Mouse (Mus musculus) lung, embryonic 15.5 days (tissue): Measurements from ENCODE around the gene Usp54. TPM values are rescaled to one million over a fixed set of nuclear protein-coding genes. Genes with fewer than 3 reads are reported as not detected.

Experiments used
- ATAC-seq: fragments of 200-750 bp; cut with Nextera tagmentation; 2 replicates; pipeline ENCODE4 v1.8.0; 2017; ENCODE audit warnings: moderate number of reproducible peaks, borderline replicate concordance; ENCODE audit not compliant: low FRiP score, low TSS enrichment; ENCODE audit errors: extremely low read depth
- H3K27ac ChIP-seq: fragments of 300-500 bp; sonication (generic); 2 replicates; pipeline ENCODE4 v1.5.1; 2015; ENCODE audit warnings: moderate library complexity, mild to moderate bottlenecking, inconsistent platforms
- H3K27me3 ChIP-seq: fragments of 300-500 bp; sonication (generic); 2 replicates; pipeline ENCODE4 v1.6.1; 2015; ENCODE audit warnings: inconsistent platforms
- H3K36me3 ChIP-seq: fragments of 300-500 bp; sonication (generic); 2 replicates; pipeline ENCODE4 v1.6.1; 2015; ENCODE audit warnings: inconsistent platforms
- H3K4me1 ChIP-seq: fragments of 300-500 bp; sonication (generic); 2 replicates; pipeline ENCODE4 v1.6.1; 2015; ENCODE audit warnings: inconsistent platforms
- H3K4me2 ChIP-seq: fragments of 300-500 bp; sonication (generic); 2 replicates; pipeline ENCODE4 v1.6.1; 2015; ENCODE audit warnings: inconsistent platforms, mild to moderate bottlenecking, moderate library complexity
- H3K4me3 ChIP-seq: fragments of 300-500 bp; sonication (generic); 2 replicates; pipeline ENCODE4 v1.5.1; 2015; ENCODE audit warnings: mild to moderate bottlenecking, inconsistent platforms
- H3K9ac ChIP-seq: fragments of 300-500 bp; sonication (generic); 2 replicates; pipeline ENCODE4 v1.6.1; 2015; ENCODE audit warnings: inconsistent platforms
- H3K9me3 ChIP-seq: fragments of 300-500 bp; sonication (generic); 2 replicates; pipeline ENCODE4 v1.6.1; 2016; ENCODE audit warnings: inconsistent platforms
- WGBS: fragments of 180-500 bp; shearing (Covaris S2); methylation state at CpG from one replicate; pipeline ENCODE4 v1.1.7; 2015; 5-methylcytosine and 5-hydroxymethylcytosine counted together
- polyA plus RNA-seq: library from polyadenylated mRNA; unstranded; fragments of >200 nt; fragmentation: Nextera tagmentation; extraction: Ambion mirVana; gene quantifications from 2 replicates; pipeline ENCODE4 v1.2.1, GENCODE M21; 2015

The Usp54 gene
- 7.0 and 7.6 TPM in 2 replicates for polyA plus RNA-seq

- peak within 1 kb of the TSS; percentile 91 for H3K9ac ChIP-seq
- WGBS: under 1% methylated on average over 72 of the region's 73 CpGs
- H3K4me1 ChIP-seq: peaks cover 10% of the 10 kb centered on the region; the same call in 1 of the 2 replicates
- H3K9me3 ChIP-seq: no peaks in the 10 kb centered on the region
- H3K4me3 ChIP-seq: peak within 1 kb of the TSS; percentile 79
- peak within 1 kb of the TSS; percentile 93 for H3K27ac ChIP-seq
- peak; percentile 96 for ATAC-seq
- H3K27me3 ChIP-seq: no peaks in the 10 kb centered on the region
- peak within 1 kb of the TSS; percentile 74 for H3K4me2 ChIP-seq
- H3K36me3 ChIP-seq: no peaks in the 10 kb centered on the region
Measured at GRCm38 (mm10) chr14:20640644-20641437, at the start of gene Usp54. TSS of gene Usp54 (minus strand) at chr14:20641063.

GRCm38 (mm10) chr14:20689009-20689408, 48.1 kb upstream of the Usp54 start:
- no peaks in the 10 kb centered on the region for H3K9me3 ChIP-seq
- 78% methylated on average over 2 of the region's 2 CpGs for WGBS
- no peaks in the 10 kb centered on the region for H3K27me3 ChIP-seq
- peaks cover 2% of the 10 kb centered on the region for H3K4me1 ChIP-seq
- ATAC-seq: no peak
- H3K27ac ChIP-seq: no peak overlapping the region
- H3K36me3 ChIP-seq: peaks cover 98% of the 10 kb centered on the region
- no peak overlapping the region for H3K4me3 ChIP-seq
- no peak overlapping the region for H3K9ac ChIP-seq
- no peak overlapping the region for H3K4me2 ChIP-seq

GRCm38 (mm10) chr14:20686576-20686975, 45.7 kb upstream of the Usp54 start:
- Histone ChIP-seq H3K9me3 (no peaks in the 10 kb centered on the region), H3K27me3 (no peaks in the 10 kb centered on the region)
- WGBS: 95% methylated on average over 3 of the region's 3 CpGs

GRCm38 (mm10) chr14:20682498-20682897, 41.6 kb upstream of the Usp54 start:
- Histone ChIP-seq H3K4me1 (no peaks in the 10 kb centered on the region), H3K36me3 (peaks cover 100% of the 10 kb centered on the region), H3K27me3 (no peaks in the 10 kb centered on the region), H3K27ac (no peak overlapping the region), H3K9ac (no peak overlapping the region), H3K4me3 (no peak overlapping the region), H3K4me2 (no peak overlapping the region), H3K9me3 (no peaks in the 10 kb centered on the region)
- no peak for ATAC-seq
- 64% methylated on average over 3 of the region's 3 CpGs for WGBS

More at GRCm38 (mm10) chr14:20686576-20686975, 45.7 kb upstream of the Usp54 start:
- H3K36me3 ChIP-seq: peaks cover 98% of the 10 kb centered on the region
- H3K4me3 ChIP-seq: no peak overlapping the region
- H3K27ac ChIP-seq: no peak overlapping the region
- ATAC-seq: no peak
- no peak overlapping the region for H3K4me2 ChIP-seq
- no peak overlapping the region for H3K9ac ChIP-seq
- H3K4me1 ChIP-seq: no peaks in the 10 kb centered on the region

GRCm38 (mm10) chr14:20681742-20682141, 40.9 kb upstream of the Usp54 start:
- no peaks in the 10 kb centered on the region for H3K27me3 ChIP-seq
- H3K4me2 ChIP-seq: no peak overlapping the region
- WGBS: 79% methylated on average over 2 of the region's 2 CpGs
- no peak overlapping the region for H3K4me3 ChIP-seq
- H3K27ac ChIP-seq: no peak overlapping the region
- no peaks in the 10 kb centered on the region for H3K9me3 ChIP-seq
- no peak for ATAC-seq
- no peak overlapping the region for H3K9ac ChIP-seq
- no peaks in the 10 kb centered on the region for H3K4me1 ChIP-seq
- H3K36me3 ChIP-seq: peaks cover 99% of the 10 kb centered on the region

GRCm38 (mm10) chr14:20677906-20678305, 37.0 kb upstream of the Usp54 start:
- Histone ChIP-seq H3K27me3 (no peaks in the 10 kb centered on the region), H3K4me2 (no peak overlapping the region), H3K4me3 (no peak overlapping the region), H3K9me3 (no peaks in the 10 kb centered on the region), H3K4me1 (peaks cover 14% of the 10 kb centered on the region), H3K36me3 (peaks cover 71% of the 10 kb centered on the region), H3K9ac (no peak overlapping the region), H3K27ac (no peak overlapping the region)
- 92% methylated on average over 4 of the region's 4 CpGs for WGBS
- no peak for ATAC-seq

- Histone ChIP-seq H3K4me3 (peak within 1 kb of the TSS; percentile 81), H3K27ac (peak within 1 kb of the TSS; percentile 98), H3K36me3 (peaks cover 34% of the 10 kb centered on the region), H3K27me3 (no peaks in the 10 kb centered on the region; the same call in 1 of the 2 replicates), H3K9ac (peak within 1 kb of the TSS; percentile 80), H3K9me3 (no peaks in the 10 kb centered on the region), H3K4me1 (peaks cover 14% of the 10 kb centered on the region), H3K4me2 (peak within 1 kb of the TSS; percentile 79)
- peak; percentile 97 for ATAC-seq
- 3% methylated on average over 43 of the region's 43 CpGs for WGBS
Measured at GRCm38 (mm10) chr14:20674064-20674833, 33.4 kb upstream of the Usp54 start, which contains the start of gene Sec24c. TSS of gene Sec24c (plus strand) at chr14:20674308.

GRCm38 (mm10) chr14:20673735-20674063, 32.8 kb upstream of the Usp54 start:
- peak overlapping the region; percentile 98 for H3K27ac ChIP-seq
- H3K9ac ChIP-seq: peak overlapping the region; percentile 33

GRCm38 (mm10) chr14:20672990-20673389, 32.1 kb upstream of the Usp54 start:
- Histone ChIP-seq H3K27me3 (peaks cover 6% of the 10 kb centered on the region; the same call in 1 of the 2 replicates), H3K9ac (no peak overlapping the region), H3K27ac (no peak overlapping the region), H3K4me3 (no peak overlapping the region), H3K4me2 (peak overlapping the region; percentile 75), H3K36me3 (peaks cover 22% of the 10 kb centered on the region), H3K4me1 (peaks cover 14% of the 10 kb centered on the region), H3K9me3 (no peaks in the 10 kb centered on the region)
- 94% methylated on average over 2 of the region's 2 CpGs for WGBS
- no peak for ATAC-seq

More at GRCm38 (mm10) chr14:20673735-20674063, 32.8 kb upstream of the Usp54 start:
- Histone ChIP-seq H3K4me3 (peak overlapping the region; percentile 81), H3K4me1 (peaks cover 14% of the 10 kb centered on the region), H3K36me3 (peaks cover 29% of the 10 kb centered on the region), H3K27me3 (peaks cover 5% of the 10 kb centered on the region; the same call in 1 of the 2 replicates), H3K4me2 (peak overlapping the region; percentile 75), H3K9me3 (no peaks in the 10 kb centered on the region)
- 7% methylated on average over 13 of the region's 13 CpGs for WGBS
- peak; percentile 58; the same call in 1 of the 2 replicates for ATAC-seq

- ATAC-seq: no peak
- Histone ChIP-seq H3K9me3 (no peaks in the 10 kb centered on the region), H3K4me2 (no peak within 1 kb of the TSS), H3K36me3 (no peaks in the 10 kb centered on the region), H3K27ac (no peak within 1 kb of the TSS), H3K4me1 (no peaks in the 10 kb centered on the region), H3K4me3 (no peak within 1 kb of the TSS), H3K9ac (no peak within 1 kb of the TSS), H3K27me3 (peaks cover 11% of the 10 kb centered on the region; the same call in 1 of the 2 replicates)
- WGBS: 77% methylated on average over 8 of the region's 8 CpGs
Measured at GRCm38 (mm10) chr14:20668154-20668810, 27.4 kb upstream of the Usp54 start, which contains the start of gene Synpo2l. TSS of gene Synpo2l (minus strand) at chr14:20668354.

- no peak overlapping the region for H3K27ac ChIP-seq
- H3K4me1 ChIP-seq: no peaks in the 10 kb centered on the region
- peaks cover 18% of the 10 kb centered on the region; the same call in 1 of the 2 replicates for H3K27me3 ChIP-seq
- no peaks in the 10 kb centered on the region for H3K36me3 ChIP-seq
- ATAC-seq: no peak
- no peak overlapping the region for H3K4me2 ChIP-seq
- H3K9me3 ChIP-seq: no peaks in the 10 kb centered on the region
- H3K4me3 ChIP-seq: no peak overlapping the region
- WGBS: 66% methylated on average over 1 of the region's 1 CpGs
- H3K9ac ChIP-seq: no peak overlapping the region
Measured at GRCm38 (mm10) chr14:20667469-20667868, 26.6 kb upstream of the Usp54 start.
